Mouse (Mus musculus): ENCODE data around the gene Pkd1l2.

GRCm38 (mm10) chr8:117066955-117067354 lies 15.3 kb downstream of the Pkd1l2 start:
- TF ChIP-seq CTCF (IDR thresholded peaks at IDR 0.05; ENCODE audit: borderline replicate concordance, control insufficient read depth, extremely low read depth, insufficient read depth, low read length, poor library complexity) = no peak
- no peak for TF ChIP-seq POLR2A (IDR thresholded peaks at IDR 0.05; ENCODE audit: control insufficient read depth, extremely low read depth, insufficient read depth, low read length, poor library complexity)
